Mouse (Mus musculus) naive thymus-derived CD4-positive, alpha-beta T cell, adult 2 months (primary cell): ENCODE measurements around the gene Syt16.

Experiments used
- DNase-seq: peaks from one replicate; pipeline ENCODE4 v3.0.0-alpha.2; 2011; ENCODE audit warnings: low read depth

The Syt16 gene

GRCm38 (mm10) chr12:74219909-74220308 is 222.4 kb downstream of the Syt16 start:
- DNase-seq, result no peak

- no peak for DNase-seq
Observed at GRCm38 (mm10) chr12:74220651-74221050, 223.2 kb downstream of the Syt16 start.

GRCm38 (mm10) chr12:74230808-74231207 is 233.3 kb downstream of the Syt16 start:
- no peak for DNase-seq

GRCm38 (mm10) chr12:74232845-74233244 is 235.4 kb downstream of the Syt16 start:
- no peak for DNase-seq

GRCm38 (mm10) chr12:74236191-74236590 is 238.7 kb downstream of the Syt16 start:
- no peak for DNase-seq

GRCm38 (mm10) chr12:74238056-74238455 is 240.6 kb downstream of the Syt16 start:
- DNase-seq, result no peak

GRCm38 (mm10) chr12:74238806-74239205 is 241.3 kb downstream of the Syt16 start:
- DNase-seq, result no peak

- DNase-seq, result no peak
Observed at GRCm38 (mm10) chr12:74264846-74265245, 267.4 kb downstream of the Syt16 start.

- no peak for DNase-seq
Observed at GRCm38 (mm10) chr12:74267049-74267448, 269.6 kb downstream of the Syt16 start.

- DNase-seq, result no peak
Observed at GRCm38 (mm10) chr12:74268644-74269285, 271.3 kb downstream of the Syt16 start.

GRCm38 (mm10) chr12:74272545-74272944 is 275.1 kb downstream of the Syt16 start:
- no peak for DNase-seq

GRCm38 (mm10) chr12:74277265-74277664 is 279.8 kb downstream of the Syt16 start:
- DNase-seq, result no peak

GRCm38 (mm10) chr12:74281403-74281802 is 283.9 kb downstream of the Syt16 start:
- DNase-seq, result no peak

GRCm38 (mm10) chr12:74282846-74283245 is 285.4 kb downstream of the Syt16 start:
- DNase-seq, result no peak

GRCm38 (mm10) chr12:74284020-74284684 is 286.7 kb downstream of the Syt16 start:
- DNase-seq, result no peak

- no peak for DNase-seq
Observed at GRCm38 (mm10) chr12:74284685-74285054, 287.2 kb downstream of the Syt16 start.

GRCm38 (mm10) chr12:74290983-74291382 is 293.5 kb downstream of the Syt16 start:
- no peak for DNase-seq

- DNase-seq, result no peak
Observed at GRCm38 (mm10) chr12:74293624-74294023, 296.2 kb downstream of the Syt16 start.

GRCm38 (mm10) chr12:74296374-74296773 is 298.9 kb downstream of the Syt16 start:
- DNase-seq, result no peak

GRCm38 (mm10) chr12:74301559-74301958 is 304.1 kb downstream of the Syt16 start:
- no peak for DNase-seq

- DNase-seq, result no peak
Observed at GRCm38 (mm10) chr12:74303418-74304294, 306.2 kb downstream of the Syt16 start.

- DNase-seq, result no peak
Observed at GRCm38 (mm10) chr12:74312611-74313010, 315.1 kb downstream of the Syt16 start.

GRCm38 (mm10) chr12:74315221-74315620 is 317.8 kb downstream of the Syt16 start:
- no peak for DNase-seq
